Mouse (Mus musculus) limb, embryonic 10.5 days (tissue): Measurements from ENCODE around the gene Agbl2. TPM values are rescaled to one million over a fixed set of nuclear protein-coding genes. Genes with fewer than 3 reads are reported as not detected.

Experiments
- DNase-seq: peaks from one replicate; pipeline ENCODE4 v3.0.0-alpha.2; 2017; ENCODE audit warnings: low spot score
- H3K27ac ChIP-seq: fragments of 300-500 bp; sonication (generic); 2 replicates; pipeline ENCODE4 v1.5.1; 2016; ENCODE audit warnings: mild to moderate bottlenecking
- H3K27me3 ChIP-seq: fragments of 300-500 bp; sonication (generic); 2 replicates; pipeline ENCODE4 v1.6.1; 2016; ENCODE audit warnings: low read depth, mild to moderate bottlenecking; ENCODE audit not compliant: poor library complexity, severe bottlenecking
- H3K36me3 ChIP-seq: fragments of 300-500 bp; sonication (generic); 2 replicates; pipeline ENCODE4 v1.6.1; 2016; ENCODE audit warnings: mild to moderate bottlenecking, moderate library complexity
- H3K4me1 ChIP-seq: fragments of 300-500 bp; sonication (generic); 2 replicates; pipeline ENCODE4 v1.6.1; 2016
- H3K4me3 ChIP-seq: fragments of 300-500 bp; sonication (generic); 2 replicates; pipeline ENCODE4 v1.5.1; 2016; ENCODE audit warnings: mild to moderate bottlenecking, moderate library complexity
- H3K9me3 ChIP-seq: fragments of 300-500 bp; sonication (generic); replicated peaks from 2 replicates; pipeline ENCODE4 v1.6.1; 2016; ENCODE audit warnings: mild to moderate bottlenecking
- WGBS: fragments of 180-500 bp; shearing (Covaris S2); methylation state at CpG from one replicate; pipeline ENCODE4 v1.1.7; 2016; 5-methylcytosine and 5-hydroxymethylcytosine counted together
- polyA plus RNA-seq: library from polyadenylated mRNA; unstranded; fragments of >200 nt; fragmentation: Nextera tagmentation; extraction: Ambion mirVana; gene quantifications from 2 replicates; pipeline ENCODE4 v1.2.1, GENCODE M21; 2016

Agbl2 gene
- polyA plus RNA-seq, 1 experiment from 2014 or later: 0.36 TPM

DNA sequence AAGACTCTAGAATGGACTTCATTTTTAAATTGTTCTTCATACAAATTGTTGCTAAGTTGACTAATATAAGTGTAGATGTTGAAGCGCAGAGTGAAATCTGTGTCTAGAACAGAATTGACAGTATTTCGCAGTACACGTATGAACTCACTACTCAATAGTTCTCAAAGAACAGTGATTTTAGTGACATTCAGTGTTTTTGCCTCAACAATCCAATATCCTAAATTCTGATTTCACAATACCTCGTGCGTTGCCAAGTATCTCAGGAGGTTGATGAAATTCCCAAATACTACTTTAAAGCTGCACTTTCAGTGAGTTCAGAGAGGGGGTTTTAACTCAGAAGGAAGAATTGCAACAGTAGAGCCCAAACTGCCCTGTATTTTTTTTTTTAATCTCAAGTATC is 65.8 kb downstream of the Agbl2 start:
- WGBS: 96% methylated on average over 5 of the region's 5 CpGs
- Histone ChIP-seq H3K27ac (no peak overlapping the region), H3K9me3 (no peaks in the 10 kb centered on the region), H3K27me3 (no peaks in the 10 kb centered on the region), H3K4me1 (peaks cover 16% of the 10 kb centered on the region), H3K36me3 (peaks cover 40% of the 10 kb centered on the region), H3K4me3 (peak overlapping the region; percentile 74)
- no peak for DNase-seq

DNA sequence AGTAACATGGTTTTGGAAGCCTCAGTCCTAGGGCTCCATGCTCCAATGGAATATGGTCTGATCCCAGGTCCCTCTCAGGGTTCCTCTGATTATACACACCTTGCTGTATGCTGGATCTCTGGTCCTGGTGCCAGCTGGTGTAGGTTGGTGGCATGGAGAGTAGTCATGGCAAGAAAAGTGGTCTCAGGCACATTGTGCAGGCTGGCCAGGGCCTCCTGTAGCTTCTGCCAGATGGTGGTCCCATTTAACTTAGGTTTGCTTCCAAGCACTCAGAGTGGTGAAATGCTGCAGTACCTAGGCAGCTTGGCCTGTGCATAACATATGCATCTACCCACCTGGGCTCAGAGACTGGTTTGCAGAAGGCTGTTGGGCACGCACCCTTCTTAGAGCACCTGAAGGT is 67.9 kb downstream of the Agbl2 start:
- H3K4me3 ChIP-seq: no peak overlapping the region
- H3K9me3 ChIP-seq: no peaks in the 10 kb centered on the region
- peaks cover 16% of the 10 kb centered on the region for H3K4me1 ChIP-seq
- no peaks in the 10 kb centered on the region for H3K27me3 ChIP-seq
- 95% methylated on average over 1 of the region's 1 CpGs for WGBS
- no peak for DNase-seq
- H3K36me3 ChIP-seq: peaks cover 59% of the 10 kb centered on the region
- no peak overlapping the region for H3K27ac ChIP-seq

DNA sequence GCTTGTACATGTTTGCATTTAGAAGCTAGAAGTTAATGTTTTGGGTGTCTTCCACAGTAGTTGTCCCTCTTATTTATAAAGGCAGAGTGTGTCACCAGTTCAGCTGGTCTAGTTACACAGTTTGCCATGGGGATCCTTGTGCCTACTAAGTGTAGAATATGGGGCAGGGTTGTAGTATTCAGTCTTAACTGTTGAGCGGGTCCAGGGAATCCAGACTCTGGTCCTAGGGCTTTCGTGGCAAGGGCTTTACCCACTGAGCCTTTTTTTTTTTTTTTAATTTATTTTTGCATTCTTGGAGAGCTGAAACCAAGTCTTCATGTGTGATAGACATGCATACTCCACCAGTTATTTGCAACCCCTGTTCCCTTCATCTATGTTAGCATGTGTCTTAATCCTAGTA is 79.0 kb downstream of the Agbl2 start:
- Histone ChIP-seq H3K27ac (no peak overlapping the region), H3K4me3 (no peak overlapping the region), H3K27me3 (no peaks in the 10 kb centered on the region), H3K4me1 (no peaks in the 10 kb centered on the region), H3K36me3 (peaks cover 95% of the 10 kb centered on the region), H3K9me3 (no peaks in the 10 kb centered on the region)
- WGBS: 98% methylated on average over 2 of the region's 2 CpGs
- no peak for DNase-seq

DNA sequence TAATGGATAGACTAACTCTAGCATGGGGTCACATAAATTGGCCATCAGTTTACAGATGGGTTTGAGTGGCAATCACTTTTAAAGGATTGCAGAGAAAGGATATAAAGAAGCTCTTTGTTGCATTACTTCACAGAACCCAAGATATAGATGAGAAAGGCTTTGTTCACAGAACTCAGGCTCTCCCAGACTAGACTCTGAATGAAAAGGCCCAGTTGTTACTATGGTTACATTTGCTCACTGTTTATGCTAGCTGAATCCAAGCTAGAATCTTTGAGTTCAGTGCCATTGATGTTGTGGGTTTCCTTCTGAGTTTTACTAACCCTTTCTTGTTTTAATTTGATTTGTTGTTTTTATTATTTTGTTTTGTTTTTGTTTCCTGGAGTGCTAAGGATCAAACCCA is 81.7 kb downstream of the Agbl2 start:
- H3K4me1 ChIP-seq: no peaks in the 10 kb centered on the region
- no peaks in the 10 kb centered on the region for H3K27me3 ChIP-seq
- no peak overlapping the region for H3K27ac ChIP-seq
- no peak for DNase-seq
- no peak overlapping the region for H3K4me3 ChIP-seq
- peaks cover 91% of the 10 kb centered on the region for H3K36me3 ChIP-seq
- no peaks in the 10 kb centered on the region for H3K9me3 ChIP-seq

DNA sequence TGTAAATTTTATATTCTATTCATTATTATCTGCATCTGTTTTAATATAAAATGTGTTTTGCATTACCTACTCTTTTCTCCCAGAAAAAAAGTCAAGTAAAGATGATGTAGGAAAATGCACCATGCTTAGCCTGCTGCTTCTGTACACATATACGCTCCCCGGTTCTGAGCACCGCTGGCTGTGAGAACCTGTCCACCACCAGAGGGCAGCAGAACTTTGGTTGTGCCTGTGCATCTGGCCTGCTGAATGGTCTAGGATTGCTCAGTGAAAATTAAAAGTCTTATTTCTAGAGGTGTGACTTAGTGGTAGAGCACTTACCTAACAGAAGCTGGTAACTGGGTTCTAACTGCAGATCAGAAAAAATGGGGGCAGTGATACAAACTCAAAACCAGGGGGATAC is 84.0 kb downstream of the Agbl2 start:
- Histone ChIP-seq H3K27me3 (no peaks in the 10 kb centered on the region), H3K27ac (no peak overlapping the region), H3K36me3 (peaks cover 68% of the 10 kb centered on the region), H3K4me3 (no peak overlapping the region), H3K4me1 (no peaks in the 10 kb centered on the region), H3K9me3 (no peaks in the 10 kb centered on the region)
- 49% methylated on average over 3 of the region's 3 CpGs for WGBS
- peak; percentile 85 for DNase-seq

DNA sequence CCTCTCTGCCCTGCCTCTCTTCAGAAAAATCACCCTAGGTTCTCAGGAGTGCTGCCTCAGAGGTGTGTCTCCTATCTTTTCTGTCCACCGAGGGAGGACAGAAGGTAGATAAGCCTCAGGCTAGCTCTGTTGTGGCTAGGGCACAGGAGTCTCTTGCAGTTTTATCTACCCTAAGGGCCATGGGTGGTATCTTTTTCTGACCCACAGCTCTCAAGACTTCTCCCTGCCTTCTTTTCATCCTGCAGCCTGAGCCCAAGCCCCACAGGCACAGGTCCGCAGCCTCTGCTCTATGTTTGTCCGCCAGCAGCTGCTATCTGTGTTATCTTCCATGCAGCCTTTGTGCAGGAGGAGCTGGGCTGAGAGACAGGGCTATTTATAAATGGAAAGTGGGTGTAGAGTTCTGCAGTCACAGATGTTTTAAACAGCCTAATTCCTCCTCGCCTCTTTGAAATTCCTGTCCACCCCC is 87.6 kb downstream of the Agbl2 start:
- Histone ChIP-seq H3K4me1 (no peaks in the 10 kb centered on the region), H3K9me3 (no peaks in the 10 kb centered on the region), H3K36me3 (peaks cover 31% of the 10 kb centered on the region), H3K27ac (no peak overlapping the region; the same call in 1 of the 2 replicates), H3K4me3 (no peak overlapping the region), H3K27me3 (no peaks in the 10 kb centered on the region)
- 55% methylated on average over 4 of the region's 4 CpGs for WGBS
- DNase-seq: no peak

DNA sequence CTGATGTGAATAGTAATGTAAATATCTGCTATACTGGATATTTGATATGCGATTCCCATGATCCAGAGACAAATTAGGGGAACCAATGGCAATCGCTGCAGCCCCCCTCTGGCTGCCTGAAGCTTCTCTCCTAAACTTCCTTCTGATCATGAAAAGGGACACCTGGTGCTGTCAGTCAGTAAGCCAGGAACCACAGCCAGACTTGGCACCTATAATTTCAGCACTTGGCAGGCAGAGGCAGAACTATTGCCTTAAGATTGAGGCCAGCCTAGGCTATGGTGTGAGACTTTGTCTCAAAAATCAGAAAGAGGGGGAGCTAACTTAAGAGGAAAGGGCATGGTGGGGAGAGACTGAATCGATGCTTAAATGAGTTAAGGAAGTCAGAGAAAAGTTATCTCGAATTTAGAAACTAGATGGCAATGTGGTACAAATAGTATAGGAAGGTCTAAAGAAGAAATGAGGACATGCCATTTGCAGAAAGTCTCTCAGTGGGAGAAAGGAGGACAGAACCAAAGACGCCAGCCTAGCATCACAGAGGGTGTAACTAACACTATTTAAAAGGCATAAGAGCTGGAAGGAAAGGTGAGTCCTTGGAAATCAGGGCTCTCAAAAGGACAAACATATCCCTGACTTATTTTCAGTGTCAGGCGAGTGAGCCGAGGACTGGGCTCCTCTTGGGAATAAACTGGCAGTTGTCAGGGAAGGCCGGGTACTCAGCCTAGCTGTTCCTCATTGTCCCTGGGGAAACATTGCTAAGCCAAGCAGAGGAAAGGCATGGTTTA is 88.8 kb downstream of the Agbl2 start:
- DNase-seq: no peak
- no peaks in the 10 kb centered on the region for H3K4me1 ChIP-seq
- WGBS: 76% methylated on average over 8 of the region's 8 CpGs
- H3K9me3 ChIP-seq: no peaks in the 10 kb centered on the region
- no peak overlapping the region for H3K27ac ChIP-seq
- no peaks in the 10 kb centered on the region for H3K27me3 ChIP-seq
- H3K4me3 ChIP-seq: no peak overlapping the region
- peaks cover 20% of the 10 kb centered on the region for H3K36me3 ChIP-seq

DNA sequence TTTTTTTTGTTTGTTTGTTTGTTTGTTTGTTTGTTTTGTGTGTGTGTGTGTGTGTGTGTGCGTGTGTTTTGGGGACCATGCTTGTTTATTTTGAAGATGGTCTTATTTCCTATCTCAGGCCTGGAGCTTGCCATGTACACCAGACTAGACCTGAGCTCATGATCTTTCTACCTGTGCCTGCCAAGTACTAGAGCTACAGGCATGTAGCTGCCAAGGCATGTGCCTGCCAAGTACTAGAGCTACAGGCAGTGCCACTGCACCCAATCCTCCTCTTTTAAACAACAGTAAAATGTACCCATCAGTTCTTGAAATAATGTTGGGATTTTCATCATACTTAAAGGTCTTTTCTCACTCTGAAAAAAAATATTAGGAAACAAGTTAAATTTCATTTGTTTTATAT is 91.5 kb downstream of the Agbl2 start:
- Histone ChIP-seq H3K4me3 (no peak overlapping the region), H3K36me3 (no peaks in the 10 kb centered on the region), H3K27ac (no peak overlapping the region), H3K9me3 (no peaks in the 10 kb centered on the region), H3K27me3 (peaks cover 10% of the 10 kb centered on the region; the same call in 1 of the 2 replicates), H3K4me1 (no peaks in the 10 kb centered on the region)
- no peak for DNase-seq
- 94% methylated on average over 1 of the region's 1 CpGs for WGBS

DNA sequence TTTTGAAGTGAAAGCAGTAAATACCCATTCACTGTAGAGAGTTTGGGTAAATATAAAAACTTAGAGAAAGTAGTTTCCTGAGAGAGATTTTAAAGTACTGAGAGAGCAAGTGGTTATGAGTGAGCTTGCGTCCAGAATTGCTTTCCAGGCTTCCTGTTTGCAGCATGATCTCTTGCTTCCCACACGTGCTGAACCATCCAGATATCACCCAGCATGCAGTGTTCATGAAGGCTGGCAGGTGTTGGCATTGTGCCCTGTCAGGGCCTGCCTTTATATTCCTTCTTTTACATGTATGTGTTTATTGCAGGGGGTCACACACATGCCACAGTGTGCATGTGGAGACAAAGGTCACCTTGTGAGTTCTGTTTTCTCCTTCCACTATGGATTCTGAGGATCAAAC is 92.7 kb downstream of the Agbl2 start:
- Histone ChIP-seq H3K4me3 (no peak overlapping the region), H3K27ac (no peak overlapping the region), H3K27me3 (peaks cover 22% of the 10 kb centered on the region; the same call in 1 of the 2 replicates), H3K36me3 (no peaks in the 10 kb centered on the region), H3K4me1 (no peaks in the 10 kb centered on the region), H3K9me3 (no peaks in the 10 kb centered on the region)
- no peak for DNase-seq
- WGBS: 77% methylated on average over 2 of the region's 2 CpGs

DNA sequence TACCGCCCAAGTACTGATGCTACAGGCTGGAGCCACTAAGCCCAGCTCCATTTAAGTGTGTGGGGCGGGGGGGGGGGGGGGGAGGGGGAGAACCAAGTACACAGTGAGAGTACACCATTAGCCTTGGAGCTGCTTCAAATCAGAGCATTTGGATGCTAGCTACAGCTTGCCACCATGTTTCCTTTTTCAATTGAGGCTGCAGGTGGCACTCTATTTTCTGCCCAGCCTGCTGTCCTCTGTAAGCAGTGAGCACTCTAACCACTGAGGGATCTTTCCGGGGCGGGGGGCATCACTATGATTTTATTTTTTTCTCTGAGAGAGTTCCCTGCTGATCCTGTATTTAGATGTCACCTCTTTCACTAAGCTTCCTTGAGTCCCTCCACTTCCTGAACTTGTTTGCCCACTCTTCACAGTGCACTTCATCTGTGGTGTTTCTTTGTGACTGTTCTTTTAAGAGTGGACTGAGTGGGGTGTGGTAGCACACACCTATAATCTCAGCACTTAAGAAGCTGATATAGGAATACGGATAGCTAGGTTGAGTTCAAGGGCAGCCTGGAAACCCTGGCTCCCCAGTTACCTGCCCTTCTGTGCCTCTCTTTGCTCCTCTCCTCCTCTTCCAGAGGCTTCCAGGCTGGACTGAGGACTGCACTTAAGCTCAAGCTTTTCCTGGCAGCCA is 95.2 kb downstream of the Agbl2 start:
- Histone ChIP-seq H3K27ac (no peak overlapping the region), H3K4me3 (no peak overlapping the region), H3K9me3 (no peaks in the 10 kb centered on the region), H3K36me3 (no peaks in the 10 kb centered on the region), H3K4me1 (no peaks in the 10 kb centered on the region), H3K27me3 (peaks cover 35% of the 10 kb centered on the region)
- DNase-seq: no peak
- WGBS: 65% methylated on average over 5 of the region's 5 CpGs

DNA sequence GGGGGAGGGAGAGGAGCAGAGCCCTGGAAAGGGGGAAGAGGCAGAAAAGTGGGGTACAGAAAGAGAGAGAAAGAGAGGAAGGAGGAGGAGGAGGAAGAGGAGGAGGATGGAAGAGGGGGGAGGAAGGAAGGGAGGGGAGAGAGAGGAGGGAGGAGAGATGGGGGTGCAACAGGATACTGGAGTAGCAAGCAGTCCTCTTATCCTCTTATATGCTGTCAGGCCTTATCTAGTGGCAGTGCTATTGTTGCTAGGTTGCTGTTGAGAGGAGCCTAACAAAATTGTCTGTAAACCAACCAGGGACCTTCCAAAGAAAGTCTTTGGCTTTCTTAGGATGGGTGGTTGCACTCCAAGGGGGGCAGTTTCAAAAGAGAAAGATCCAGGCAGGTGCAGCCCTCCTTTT is 96.9 kb downstream of the Agbl2 start:
- H3K36me3 ChIP-seq: no peaks in the 10 kb centered on the region
- no peak for DNase-seq
- H3K9me3 ChIP-seq: no peaks in the 10 kb centered on the region
- no peak overlapping the region for H3K27ac ChIP-seq
- H3K27me3 ChIP-seq: peaks cover 49% of the 10 kb centered on the region
- no peak overlapping the region for H3K4me3 ChIP-seq
- H3K4me1 ChIP-seq: no peaks in the 10 kb centered on the region

DNA sequence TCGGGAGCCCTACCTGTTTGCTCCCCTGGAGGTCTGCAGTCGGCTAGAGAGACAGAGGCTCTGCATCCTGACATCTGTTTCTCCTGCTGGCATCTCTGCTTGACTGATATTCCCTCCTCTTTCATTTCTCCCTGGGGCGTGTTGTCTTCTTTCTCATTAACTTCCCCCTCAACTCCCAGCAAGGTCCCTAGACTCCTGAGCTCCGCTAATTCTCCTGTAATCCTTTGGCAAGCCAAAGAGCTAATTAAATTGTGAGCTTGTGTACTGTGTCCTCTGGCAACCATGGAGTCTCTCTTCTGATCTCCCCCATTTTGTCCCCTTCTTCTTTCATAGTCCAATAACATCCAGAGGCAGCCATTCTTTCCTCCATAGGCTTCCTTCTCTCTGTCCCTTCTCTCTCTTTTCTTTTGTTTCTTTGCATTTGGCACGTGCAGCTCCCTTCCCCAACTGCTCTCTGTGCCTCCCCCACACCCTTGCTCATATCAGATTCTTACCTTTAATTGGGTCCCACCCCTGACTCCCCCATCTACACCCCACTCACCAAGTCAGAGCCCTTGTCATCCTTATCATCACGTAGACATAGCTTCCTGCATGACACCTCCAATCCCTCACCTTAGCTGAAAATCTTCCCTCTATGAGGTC is 97.7 kb downstream of the Agbl2 start:
- 36% methylated on average over 6 of the region's 6 CpGs for WGBS
- Histone ChIP-seq H3K36me3 (no peaks in the 10 kb centered on the region), H3K9me3 (no peaks in the 10 kb centered on the region), H3K4me3 (no peak overlapping the region), H3K27ac (no peak overlapping the region), H3K4me1 (peaks cover 8% of the 10 kb centered on the region), H3K27me3 (peaks cover 58% of the 10 kb centered on the region)
- DNase-seq: no peak

DNA sequence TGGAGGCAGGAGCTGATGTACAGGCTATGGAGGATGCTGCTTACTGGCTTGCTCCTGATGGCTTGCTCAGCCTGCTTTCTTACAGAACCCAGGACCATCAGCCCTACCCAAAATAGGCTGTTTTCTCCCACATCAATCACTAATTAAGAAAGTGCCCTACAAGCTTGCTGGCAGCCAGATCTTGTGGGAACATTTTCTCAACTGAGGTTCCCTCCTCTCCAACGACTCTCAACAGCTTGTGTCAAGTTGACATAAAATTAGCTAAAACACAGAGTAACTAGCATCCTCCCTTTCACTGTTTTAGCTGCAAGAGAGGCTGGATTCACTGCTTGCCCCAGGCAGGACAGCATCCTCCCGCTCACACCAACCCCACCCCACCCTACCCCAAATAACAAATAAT is 99.3 kb downstream of the Agbl2 start:
- Histone ChIP-seq H3K4me3 (no peak overlapping the region), H3K27ac (no peak overlapping the region), H3K36me3 (no peaks in the 10 kb centered on the region), H3K27me3 (peaks cover 73% of the 10 kb centered on the region), H3K9me3 (no peaks in the 10 kb centered on the region), H3K4me1 (peaks cover 17% of the 10 kb centered on the region)
- 75% methylated on average over 2 of the region's 2 CpGs for WGBS
- no peak for DNase-seq
